Mouse (Mus musculus) heart, postnatal 0 days (tissue): ENCODE data around the gene Fabp7.

Source experiments
- CTCF ChIP-seq: IDR thresholded peaks from 2 replicates; pipeline ENCODE4 v1.5.1; 2016; ENCODE audit warnings: antibody characterized with exemption, control low read depth, low read depth
- EP300 ChIP-seq: IDR thresholded peaks from 2 replicates; pipeline ENCODE4 v1.6.1; 2016; ENCODE audit warnings: antibody characterized with exemption, low read depth

GRCm38 (mm10) chr10:57755201-57755736 lies 29.4 kb upstream of the Fabp7 start:
- no peak for TF ChIP-seq CTCF
- TF ChIP-seq EP300 = no peak
